Comparison of ENCODE assay signal across 27 mouse cellular contexts in the genomic region with DNA sequence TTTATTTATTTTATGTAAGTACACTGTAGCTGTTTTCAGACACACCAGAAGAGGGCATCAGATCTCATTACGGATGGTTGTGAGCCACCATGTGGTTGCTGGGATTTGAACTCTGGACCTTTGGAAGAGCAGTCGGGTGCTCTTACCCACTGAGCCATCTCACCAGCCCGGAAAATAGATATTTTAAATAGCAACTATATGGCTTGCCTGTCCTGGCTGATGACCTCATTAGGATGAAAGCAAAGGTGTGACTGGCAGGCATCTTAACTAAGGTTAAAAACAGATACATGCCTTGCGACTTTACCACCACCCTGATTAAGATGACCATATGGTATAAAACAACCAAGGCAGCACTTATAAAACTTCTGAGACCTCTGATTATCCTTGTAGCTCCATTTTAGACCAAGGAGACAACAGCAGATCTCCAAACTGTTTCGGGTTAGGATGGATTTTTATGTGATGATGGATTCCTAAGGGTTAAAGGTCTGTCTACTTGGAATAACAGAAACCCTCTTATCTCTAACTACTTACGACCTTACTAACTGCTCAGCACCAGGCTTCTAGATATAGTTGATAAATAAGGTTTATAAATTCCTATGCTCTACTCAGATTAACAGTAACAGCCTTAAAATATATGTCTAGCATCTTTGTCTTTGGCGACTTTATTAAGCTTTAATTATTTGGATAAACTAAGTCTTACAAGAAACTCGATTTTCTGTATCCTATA.
"Had no signal": no experiment of that assay in that cellular context is flagged by ENCODE, and none has a peak within 500 bp of the region (broad histone marks: within the 10 kb centered on the region; RNA-seq: fewer than 3 reads in every experiment).

No protein-coding gene starts in this region.

- H3K4me3 ChIP-seq: embryonic facial prominence, embryonic 10.5 days; embryonic facial prominence, embryonic 12.5 days; embryonic facial prominence, embryonic 13.5 days; embryonic facial prominence, embryonic 15.5 days; erythroblast, embryonic 14.5 days; forebrain, embryonic 10.5 days; forebrain, embryonic 12.5 days; forebrain, embryonic 13.5 days; forebrain, embryonic 15.5 days; gastrocnemius, adult 2 months had no signal

- H3K9me3 ChIP-seq: embryonic facial prominence, embryonic 10.5 days; embryonic facial prominence, embryonic 12.5 days; embryonic facial prominence, embryonic 13.5 days; embryonic facial prominence, embryonic 15.5 days; forebrain, embryonic 10.5 days; forebrain, embryonic 12.5 days; forebrain, embryonic 13.5 days; forebrain, embryonic 15.5 days had no signal

- H3K27ac ChIP-seq: embryonic facial prominence, embryonic 10.5 days; embryonic facial prominence, embryonic 12.5 days; embryonic facial prominence, embryonic 13.5 days; embryonic facial prominence, embryonic 15.5 days; forebrain, embryonic 10.5 days; forebrain, embryonic 12.5 days; forebrain, embryonic 13.5 days; forebrain, embryonic 15.5 days; gastrocnemius, adult 2 months had no signal

- H3K36me3 ChIP-seq: embryonic facial prominence, embryonic 10.5 days; embryonic facial prominence, embryonic 12.5 days; embryonic facial prominence, embryonic 13.5 days; embryonic facial prominence, embryonic 15.5 days; forebrain, embryonic 10.5 days; forebrain, embryonic 12.5 days; forebrain, embryonic 15.5 days had no signal

- H3K27me3 ChIP-seq: embryonic facial prominence, embryonic 12.5 days; embryonic facial prominence, embryonic 13.5 days; embryonic facial prominence, embryonic 15.5 days; forebrain, embryonic 12.5 days; forebrain, embryonic 13.5 days; forebrain, embryonic 15.5 days had no signal

- H3K9ac ChIP-seq: embryonic facial prominence, embryonic 12.5 days; embryonic facial prominence, embryonic 13.5 days; embryonic facial prominence, embryonic 15.5 days; forebrain, embryonic 12.5 days; forebrain, embryonic 13.5 days; forebrain, embryonic 15.5 days; forebrain, postnatal 0 days had no signal

- ATAC-seq: forebrain, embryonic 13.5 days; forebrain, embryonic 14.5 days; forebrain, embryonic 15.5 days; forebrain, embryonic 16.5 days; forebrain, postnatal 0 days had no signal

- DNase-seq: cerebellum, adult 8-10 months; cerebellum, adult 9-10 months; cerebellum, adult 9-11 months; cerebellum, postnatal 10 days; cerebellum, postnatal 14 days; cerebellum, postnatal 25 days; cerebellum, postnatal 36 days; embryo, embryonic 11 days; forebrain, postnatal 0 days; gastrocnemius, adult 2 months; gastrocnemius, postnatal 10 days; gastrocnemius, postnatal 14 days; gastrocnemius, postnatal 25 days; gastrocnemius, postnatal 36 days; heart, adult 11 months; heart, adult 18-20 months had no signal

- H3K4me2 ChIP-seq: embryonic facial prominence, embryonic 12.5 days; embryonic facial prominence, embryonic 13.5 days; embryonic facial prominence, embryonic 15.5 days; forebrain, embryonic 12.5 days; forebrain, embryonic 13.5 days; forebrain, embryonic 15.5 days had no signal

- H3K4me1 ChIP-seq: embryonic facial prominence, embryonic 12.5 days; embryonic facial prominence, embryonic 13.5 days; embryonic facial prominence, embryonic 15.5 days; forebrain, embryonic 12.5 days; forebrain, embryonic 15.5 days had no signal
